Mouse (Mus musculus) C2C12 (cell line): ENCODE data around the gene Cd38.

Source experiments
- CTCF ChIP-seq: IDR thresholded peaks from one replicate; pipeline ENCODE4 v1.5.1; 2011; ENCODE audit not compliant: control insufficient read depth, insufficient read depth, insufficient read length
- FOSL1 ChIP-seq: IDR thresholded peaks from one replicate; pipeline ENCODE4 v1.8.0; 2011; ENCODE audit warnings: mild to moderate bottlenecking, low read length; ENCODE audit not compliant: poor library complexity, insufficient read depth, severe bottlenecking

GRCm38 (mm10) chr5:43885060-43885820 is 16.9 kb downstream of the Cd38 start:
- TF ChIP-seq CTCF (no peak), FOSL1 (no peak)
